Mouse (Mus musculus) monocyte, adult 5-6 weeks (primary cell): ENCODE data around the gene Vav2. TPM values are rescaled to one million over a fixed set of nuclear protein-coding genes. Genes with fewer than 3 reads are reported as not detected.
A peak's percentile ranks its signal among the peaks of the same experiment; 100 is the strongest.

Experiments used
- ATAC-seq: fragments of 153-309, 156-312 bp; replicated peaks from 2 replicates; pipeline ENCODE4 v1.8.0; 2017; ENCODE audit warnings: mild to moderate bottlenecking; ENCODE audit not compliant: low TSS enrichment, insufficient number of reproducible peaks, severe bottlenecking, poor library complexity, low FRiP score
- total RNA-seq: library from RNA; stranded (forward); fragments of 200-1000, 200-491, 200-594 nt; gene quantifications from 3 replicates; pipeline ENCODE4 v1.2.3, GENCODE M21; 2017

The Vav2 gene
- total RNA-seq, 1 experiment from 2014 or later = 18.0 TPM

GRCm38 (mm10) chr2:27443450-27443708 is 16.5 kb upstream of the Vav2 start:
- no peak for ATAC-seq

DNA sequence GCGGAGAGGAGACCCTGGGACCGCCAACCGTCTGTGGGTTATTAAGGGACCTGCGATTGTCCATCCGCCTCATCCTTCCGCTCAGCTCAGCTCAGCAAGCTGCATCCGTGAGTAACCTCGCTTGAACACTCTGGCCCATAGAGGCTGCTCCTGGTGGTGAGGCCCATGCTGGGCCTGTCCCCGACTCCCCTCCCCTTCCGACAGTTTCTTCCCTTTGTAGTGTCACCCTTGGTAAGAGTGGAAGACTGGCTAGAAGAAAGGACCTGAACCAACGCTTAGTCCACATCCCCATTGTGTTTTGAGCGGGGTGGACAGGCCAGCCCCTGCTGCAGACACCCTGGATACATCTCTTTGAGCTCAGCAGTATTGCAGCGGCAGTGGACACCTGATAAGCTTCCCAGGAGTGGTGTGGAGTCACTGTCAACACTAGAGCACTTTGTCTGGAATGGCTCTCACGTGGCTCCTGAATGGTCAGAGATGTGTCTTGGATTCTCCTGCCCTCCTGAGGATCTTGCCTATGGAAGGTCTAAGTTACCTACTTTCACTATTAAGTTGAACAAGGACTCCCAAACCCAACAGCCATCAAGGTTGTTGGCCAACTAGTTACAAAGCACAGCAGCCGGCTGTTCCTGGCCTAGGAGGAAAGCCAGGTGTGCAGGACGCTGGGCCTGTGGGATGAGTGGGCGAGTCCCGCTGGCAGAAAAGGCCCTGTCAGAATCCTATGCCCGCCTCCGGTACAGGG is 16.0 kb upstream of the Vav2 start:
- ATAC-seq = peak; percentile 3; the same call in 1 of the 2 replicates

- ATAC-seq = peak; percentile 95
These were observed 15.2 kb upstream of the Vav2 start, which contains the start of gene Brd3os for GRCm38 (mm10) chr2:27441767-27442707. Gene Brd3os (plus strand): TSS chr2:27442324.

DNA sequence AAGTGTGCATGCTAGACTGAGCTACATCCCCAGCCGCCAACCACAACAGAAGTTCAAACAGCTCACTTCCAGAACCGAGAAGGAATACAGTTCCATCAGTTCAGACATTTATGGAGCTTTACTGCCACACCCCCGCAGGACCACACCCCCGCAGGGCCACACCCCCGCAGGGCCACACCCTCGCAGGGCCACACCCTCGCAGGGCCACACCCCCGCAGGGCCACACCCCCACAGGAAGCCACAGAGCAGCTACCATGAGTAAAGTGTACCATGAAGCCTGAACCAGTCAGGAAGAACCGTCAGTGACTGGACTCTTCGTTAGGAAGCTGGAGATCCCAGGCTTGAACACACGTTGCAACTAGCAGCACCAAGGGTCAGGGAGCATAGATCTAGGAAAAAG is 11.4 kb upstream of the Vav2 start:
- ATAC-seq = no peak

DNA sequence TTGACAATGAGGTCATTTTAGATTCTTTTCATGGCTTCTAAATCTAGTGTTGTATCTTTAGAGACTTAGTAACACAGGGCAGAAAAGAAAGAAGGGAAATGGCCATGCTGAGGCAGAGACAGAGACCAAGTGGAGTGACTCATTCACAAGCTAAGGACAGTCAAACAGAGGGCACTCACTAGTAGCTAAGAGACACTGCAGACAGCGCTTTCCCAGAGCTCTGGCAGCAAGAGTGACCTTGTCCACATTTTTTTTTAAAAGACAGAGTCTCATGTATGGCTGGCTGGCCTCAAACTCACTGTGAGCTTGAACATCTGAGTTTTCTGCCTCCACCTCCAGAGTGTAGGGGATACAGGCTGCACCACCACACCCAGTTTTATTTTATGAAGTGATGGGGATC is 11.0 kb upstream of the Vav2 start:
- no peak for ATAC-seq

DNA sequence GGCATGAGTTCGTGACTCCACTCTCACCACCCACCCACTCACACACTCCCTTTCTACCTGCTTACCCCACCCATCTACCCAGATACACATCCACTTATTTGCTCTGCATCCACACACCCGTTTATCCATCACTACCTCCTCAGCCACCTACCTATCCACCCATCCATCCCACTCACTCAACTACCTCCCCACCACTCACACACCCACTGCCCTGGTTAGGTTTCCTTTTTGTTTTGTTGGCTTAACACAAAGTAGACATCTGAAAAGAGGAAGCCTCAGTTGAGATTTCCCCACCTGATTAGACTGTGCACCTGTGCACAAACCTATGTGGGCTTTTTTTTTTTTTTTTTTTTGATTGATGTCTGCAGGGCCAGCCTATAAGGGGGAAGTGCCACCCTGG is 5.8 kb upstream of the Vav2 start:
- ATAC-seq = no peak

DNA sequence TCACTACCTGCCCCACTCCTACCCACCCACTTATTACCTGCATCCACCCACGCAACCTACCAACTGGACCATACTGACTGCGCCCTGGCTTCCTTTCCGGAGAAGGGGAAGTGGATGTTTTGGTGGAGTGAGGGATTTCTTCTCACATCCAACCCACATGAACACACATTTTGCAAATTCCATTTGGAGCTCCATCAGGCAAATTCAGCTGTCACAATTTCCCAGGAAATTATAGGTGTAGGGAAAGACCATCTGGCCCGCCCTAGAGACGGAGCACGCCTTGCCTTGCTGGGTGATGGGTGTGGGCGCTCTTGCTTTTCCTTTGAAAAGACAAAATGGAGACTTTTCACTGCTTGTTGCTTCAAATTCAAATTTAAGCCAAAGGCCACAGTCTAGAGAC is 3.8 kb upstream of the Vav2 start:
- ATAC-seq = no peak

GRCm38 (mm10) chr2:27428071-27428470 is 1.2 kb upstream of the Vav2 start:
- ATAC-seq = peak; percentile 59

- no peak for ATAC-seq
These were observed 403 bp downstream of the Vav2 start for GRCm38 (mm10) chr2:27426406-27426854.

- ATAC-seq = no peak
These were observed 955 bp downstream of the Vav2 start for GRCm38 (mm10) chr2:27425751-27426405.

DNA sequence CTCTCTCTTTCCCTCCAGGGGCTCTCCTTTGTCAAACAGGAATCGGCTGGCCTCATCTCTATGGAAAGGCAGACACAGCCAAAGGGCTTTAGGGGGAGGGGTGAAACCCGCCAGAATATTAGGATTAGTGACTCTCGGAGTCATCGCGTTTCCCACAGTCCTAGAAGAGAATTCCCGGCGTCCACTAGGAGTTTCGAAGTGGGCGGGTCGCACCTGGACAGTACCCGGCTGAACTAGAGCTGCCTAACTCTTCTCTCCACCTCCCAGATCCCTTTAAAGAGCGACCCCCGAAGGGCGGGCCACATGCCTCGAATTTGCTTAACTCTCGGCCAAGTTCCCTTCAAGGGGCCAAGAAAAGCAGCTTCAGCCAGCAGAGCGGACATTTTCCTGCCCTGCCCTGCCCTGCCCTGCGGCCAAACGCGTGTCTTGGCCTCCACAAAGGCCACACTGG is 1.6 kb downstream of the Vav2 start:
- ATAC-seq = no peak

GRCm38 (mm10) chr2:27423596-27423995 is 3.2 kb downstream of the Vav2 start:
- ATAC-seq = no peak

DNA sequence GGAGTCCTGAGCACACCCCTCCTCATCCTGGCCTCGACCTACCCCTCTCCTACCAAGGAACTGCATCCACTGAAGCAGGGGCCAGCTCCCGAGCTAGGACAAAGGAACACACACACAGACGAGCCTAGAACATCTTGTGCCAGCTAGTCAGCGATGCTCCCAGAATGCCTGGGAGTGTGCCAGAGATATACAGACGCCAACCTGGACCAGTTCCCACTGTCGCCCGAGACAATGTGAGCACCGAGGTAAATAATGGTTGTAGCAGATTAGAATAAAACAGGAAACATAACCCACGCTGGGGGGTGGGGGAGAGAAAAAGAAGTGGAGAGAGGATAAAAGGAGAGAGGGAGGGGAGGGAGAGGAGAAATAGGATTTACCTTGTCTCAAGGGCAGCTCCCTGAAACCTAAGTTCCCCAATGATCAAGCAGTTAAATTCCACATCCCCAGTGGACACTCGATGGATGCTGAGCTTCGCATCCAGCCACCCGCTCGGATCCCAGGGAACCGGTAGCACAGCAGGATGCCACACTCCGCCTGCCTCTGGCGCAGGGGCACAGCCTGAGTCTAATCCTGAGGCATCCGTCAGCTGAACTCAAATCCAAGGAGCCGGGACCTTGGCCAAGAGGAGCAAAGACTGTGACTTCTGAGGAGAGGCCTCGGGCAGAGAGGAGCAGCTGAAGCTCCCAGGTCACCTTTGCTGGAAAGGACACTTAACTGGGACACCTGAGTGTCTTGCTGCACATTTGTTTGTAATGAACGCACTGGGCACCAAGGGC is 5.4 kb downstream of the Vav2 start:
- no peak for ATAC-seq

DNA sequence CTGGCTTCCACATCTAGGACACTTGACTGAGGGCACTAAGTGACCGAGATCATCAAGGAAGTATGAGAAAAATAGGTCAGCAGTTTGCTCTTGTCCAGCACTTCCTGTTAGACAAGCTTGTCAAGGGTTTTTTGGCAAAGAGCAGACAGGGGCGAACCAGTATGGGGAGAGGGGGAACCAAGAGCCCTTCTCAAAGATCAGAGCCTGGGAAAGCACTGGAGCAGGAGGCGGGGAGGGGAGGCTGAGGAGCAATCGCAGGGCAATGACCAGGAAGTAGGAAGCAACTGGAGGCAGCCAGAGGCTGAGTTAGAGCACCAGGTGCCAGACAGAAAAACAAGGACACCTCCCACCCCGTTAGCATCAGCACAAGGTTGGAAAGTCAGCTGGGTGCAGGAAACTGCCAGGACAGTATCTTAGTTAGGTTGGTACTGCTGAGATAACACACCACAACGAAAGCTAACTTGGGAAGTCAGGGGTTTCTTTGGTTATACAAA is 8.2 kb downstream of the Vav2 start:
- 0 out of 2 replicates have a peak, but pooled peaks have one; percentile 7 for ATAC-seq

GRCm38 (mm10) chr2:27417648-27418153 is 9.1 kb downstream of the Vav2 start:
- no peak for ATAC-seq

DNA sequence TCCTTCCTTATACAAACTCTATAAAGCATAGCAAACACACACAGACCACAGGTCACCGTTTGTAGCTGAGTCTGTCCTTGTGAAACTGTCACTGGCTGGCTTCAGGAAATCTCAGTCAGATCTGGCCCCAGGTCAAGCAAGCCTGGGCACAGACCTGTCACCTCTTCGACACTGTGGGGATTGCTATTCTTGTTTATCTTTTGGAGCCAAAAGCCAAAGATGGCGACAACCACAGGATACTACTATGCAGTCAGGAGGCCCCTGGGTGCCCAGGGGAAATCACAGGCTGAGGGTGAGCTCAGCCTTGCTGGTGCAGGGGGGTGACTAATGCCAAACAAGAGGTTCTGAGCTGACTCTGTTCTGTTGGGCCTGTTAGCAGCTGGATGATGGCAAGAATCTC is 10.4 kb downstream of the Vav2 start:
- no peak for ATAC-seq

GRCm38 (mm10) chr2:27415060-27415783 is 11.6 kb downstream of the Vav2 start:
- ATAC-seq = no peak
